Mouse (Mus musculus) left cerebral cortex, adult 9 months (tissue): Measurements from ENCODE around the gene Dap3.
"Not testable (repeated sequence)": the region's sequence is repeated elsewhere in the genome, so short reads cannot be mapped to it uniquely, and the experiment has no call there.

Experiments used
- DNase-seq, 2 experiments: peaks; one replicate each; pipeline ENCODE4 v3.0.0; 2022; ENCODE audit warnings: low spot score in 2 of 2

Gene Dap3

DNA sequence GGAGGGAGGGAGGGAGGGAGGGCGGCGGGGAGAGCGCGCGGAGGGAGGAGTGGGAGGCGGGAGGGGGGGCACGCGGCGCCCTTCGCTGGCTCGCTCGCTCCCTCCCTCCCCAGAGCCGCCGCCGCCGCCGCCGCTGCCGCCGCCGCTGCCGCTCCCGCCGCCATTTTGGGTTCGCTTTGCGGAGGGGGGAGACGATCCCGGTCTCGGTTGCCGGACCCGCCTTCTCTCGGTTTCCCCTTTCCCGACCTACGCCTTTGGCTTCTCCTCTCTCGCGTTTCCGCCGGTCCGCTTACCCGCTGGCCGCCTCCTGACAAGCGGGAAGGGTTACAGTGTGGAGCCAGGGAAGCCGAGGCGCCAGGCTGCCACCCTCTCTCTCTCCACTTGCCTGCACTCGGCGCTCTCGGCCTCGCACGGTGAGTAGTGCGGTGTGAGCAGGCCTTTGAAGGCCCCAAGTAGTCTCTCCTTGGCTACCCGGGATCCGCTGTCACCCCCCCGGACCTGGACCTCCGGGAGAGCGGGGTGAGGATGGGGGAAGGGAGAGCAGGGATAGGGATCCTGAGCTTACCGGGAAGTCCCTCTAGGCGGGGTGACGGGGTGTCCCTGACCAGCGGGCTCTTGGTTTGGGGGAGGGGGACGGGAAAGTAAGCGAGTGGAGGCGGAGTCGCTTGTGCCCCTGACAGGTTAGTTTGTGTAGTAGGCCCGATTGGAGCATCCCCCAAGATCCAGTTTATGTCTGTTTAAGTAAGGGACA, at the start of gene Dap3, which contains the start of gene Ash1l:
Gene Dap3, minus strand, starts transcription at position 606 of the 751 bp plus-strand sequence.
Gene Ash1l, plus strand, starts transcription at position 47 of the 751 bp plus-strand sequence.
- DNase-seq: peak; percentile 33 to 73

- no peak for DNase-seq
Measured at GRCm38 (mm10) chr3:88992793-88993192, 41.8 kb upstream of the Dap3 start.

DNA sequence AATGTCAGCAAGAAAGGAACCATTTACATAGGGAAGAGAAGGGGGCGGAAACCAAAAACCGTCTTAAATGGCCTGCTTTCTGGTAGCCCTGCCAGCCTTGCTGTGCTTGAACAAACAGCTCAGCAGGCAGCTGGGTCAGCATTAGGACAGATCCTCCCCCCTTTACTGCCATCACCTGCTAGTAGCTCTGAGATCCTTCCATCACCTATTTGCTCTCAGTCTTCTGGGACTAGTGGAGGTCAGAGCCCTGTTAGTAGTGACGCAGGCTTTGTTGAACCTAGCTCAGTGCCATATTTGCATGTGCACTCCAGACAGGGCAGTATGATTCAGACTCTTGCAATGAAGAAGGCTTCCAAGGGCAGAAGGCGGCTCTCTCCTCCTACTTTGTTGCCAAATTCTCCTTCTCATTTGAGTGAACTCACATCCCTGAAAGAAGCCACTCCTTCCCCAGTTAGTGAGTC, 33.0 kb upstream of the Dap3 start:
- DNase-seq: no peak

GRCm38 (mm10) chr3:88981206-88982010, 30.4 kb upstream of the Dap3 start:
- peak in 1 of 2 experiments; percentile 11 for DNase-seq

- DNase-seq: no peak
Measured at GRCm38 (mm10) chr3:88975012-88975411, 24.0 kb upstream of the Dap3 start.

- DNase-seq: not testable (repeated sequence)
Measured at GRCm38 (mm10) chr3:88963211-88963610, 12.2 kb upstream of the Dap3 start.

GRCm38 (mm10) chr3:88953736-88954135, 2.8 kb upstream of the Dap3 start:
- DNase-seq: no peak

- no peak for DNase-seq
Measured at GRCm38 (mm10) chr3:88953246-88953645, 2.3 kb upstream of the Dap3 start.

GRCm38 (mm10) chr3:88951327-88951800, 383 bp upstream of the Dap3 start:
- no peak for DNase-seq

GRCm38 (mm10) chr3:88949786-88950575, 1.0 kb downstream of the Dap3 start:
- peak; percentile 54 to 78 for DNase-seq

DNA sequence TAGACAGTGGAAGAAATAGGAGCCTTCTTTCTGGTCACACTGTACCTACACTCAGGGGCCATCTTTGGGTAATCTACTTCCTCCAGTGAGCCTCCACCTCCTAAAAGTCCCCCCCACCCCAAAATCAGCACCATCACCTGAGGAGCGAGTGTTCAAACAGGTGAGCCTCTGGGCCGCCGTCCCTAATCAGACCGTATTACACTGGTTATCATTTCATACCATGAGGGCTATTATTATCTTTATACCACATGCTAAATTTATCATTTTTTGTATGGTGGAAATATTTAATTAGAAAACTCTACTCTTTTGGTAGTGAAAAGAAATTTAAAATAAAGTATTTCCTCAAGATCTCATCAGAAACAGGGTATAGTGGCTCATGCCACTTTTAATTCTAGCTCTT, 6.9 kb downstream of the Dap3 start:
- DNase-seq: no peak

GRCm38 (mm10) chr3:88942316-88942880, 8.6 kb downstream of the Dap3 start:
- DNase-seq: no peak

DNA sequence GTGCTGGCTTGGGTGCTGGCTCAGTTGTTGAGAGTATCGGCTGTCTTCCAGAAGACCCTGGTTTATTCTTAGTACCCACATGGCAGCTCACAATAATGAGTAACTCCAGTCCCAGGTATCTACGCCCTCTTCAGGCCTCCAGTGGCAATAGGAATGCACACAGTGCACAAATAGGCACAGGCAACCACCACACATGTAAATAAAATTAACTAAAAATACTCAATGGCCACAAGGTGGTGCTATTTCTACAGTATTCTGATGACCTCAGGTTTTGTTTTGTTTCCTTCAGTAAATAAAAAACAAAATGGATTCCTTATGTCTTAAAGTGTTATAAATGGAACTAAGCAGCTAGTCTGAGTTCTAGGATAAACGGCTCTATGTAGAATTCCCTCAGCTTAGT, 11.2 kb downstream of the Dap3 start:
- no peak for DNase-seq

DNA sequence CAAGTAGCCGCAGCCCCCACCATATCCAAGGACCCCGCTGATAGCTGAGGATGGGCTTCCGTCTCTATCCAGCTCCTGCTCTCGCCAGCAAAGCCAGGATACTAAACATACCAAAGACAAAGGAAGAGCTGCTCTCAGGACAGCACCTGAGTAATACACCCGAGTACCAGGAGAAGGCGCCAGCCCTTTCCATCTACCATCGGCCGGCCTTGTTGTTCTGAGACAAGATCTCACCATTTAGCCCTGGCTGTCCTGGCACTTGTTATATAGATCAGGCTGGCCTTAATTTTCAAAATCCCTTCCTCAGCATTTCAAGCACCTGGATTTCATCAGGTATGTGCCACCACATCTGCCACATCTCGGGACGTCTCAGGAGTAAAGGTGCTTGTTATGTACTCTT, 11.9 kb downstream of the Dap3 start:
- DNase-seq: no peak

DNA sequence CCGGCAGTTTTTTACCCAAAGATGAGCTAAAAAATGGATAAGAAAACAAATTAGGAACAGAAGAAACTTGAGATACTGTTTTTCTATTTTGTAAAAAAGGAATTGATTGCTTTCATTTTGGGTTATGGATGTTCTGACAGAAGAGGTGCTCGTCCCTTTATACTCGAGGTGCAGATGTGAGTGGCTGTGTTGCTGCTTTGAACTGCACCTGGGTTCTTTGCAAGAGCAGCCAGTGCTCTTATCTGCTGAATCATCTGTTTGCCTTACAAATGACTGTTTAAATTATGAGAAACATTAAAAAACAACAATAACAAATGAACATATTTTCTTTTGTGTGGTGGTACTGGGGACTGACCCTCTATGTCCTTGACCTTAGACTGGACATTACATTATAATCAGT, 21.5 kb downstream of the Dap3 start:
- DNase-seq: no peak

DNA sequence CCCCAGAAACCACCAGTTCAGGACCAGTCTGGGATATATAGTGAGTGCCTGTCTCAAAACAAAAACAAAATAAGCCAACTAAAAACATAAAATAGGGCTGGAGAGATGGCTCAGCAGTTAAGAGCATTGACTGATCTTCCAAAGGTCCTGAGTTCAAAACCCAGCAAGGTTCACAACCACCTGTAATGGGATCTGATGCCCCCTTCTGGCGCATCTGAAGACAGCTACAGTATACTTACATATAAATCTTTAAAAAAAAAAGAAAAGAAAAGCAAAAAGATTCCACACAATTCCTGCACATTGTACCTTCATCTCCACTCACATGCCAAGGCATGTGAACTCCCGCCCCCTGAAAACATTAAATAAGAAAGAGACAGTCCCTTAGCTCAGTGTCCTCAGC, 25.3 kb downstream of the Dap3 start:
- DNase-seq: no peak

DNA sequence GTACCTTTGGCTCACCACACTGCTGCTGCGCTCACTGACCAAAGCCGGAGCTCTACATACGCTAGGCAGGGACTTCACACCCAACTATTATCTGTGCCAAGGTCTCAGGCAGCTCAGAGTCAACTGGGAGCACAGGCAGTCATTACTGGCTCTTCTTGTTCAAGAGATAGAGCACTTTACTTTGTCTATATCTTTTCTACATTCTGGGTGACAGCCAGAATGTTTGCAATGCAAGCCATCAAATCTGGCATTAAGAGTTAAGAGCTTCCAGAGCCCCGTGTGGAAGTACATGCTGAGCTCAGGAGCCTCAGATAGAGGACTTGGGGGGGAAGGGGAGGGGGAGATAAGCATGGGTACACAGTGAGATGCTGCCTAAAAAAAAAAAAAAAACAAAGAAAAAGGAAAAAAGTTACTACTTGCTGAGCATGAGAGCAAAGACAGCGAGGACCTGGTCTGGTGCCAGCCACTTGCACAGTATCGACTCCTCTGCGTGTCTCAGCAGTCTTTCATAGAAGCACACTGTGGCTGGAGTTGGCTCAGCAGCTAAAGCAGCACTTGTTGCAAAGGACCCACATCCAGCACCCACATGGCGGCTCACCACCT, 26.9 kb downstream of the Dap3 start:
- no peak for DNase-seq

DNA sequence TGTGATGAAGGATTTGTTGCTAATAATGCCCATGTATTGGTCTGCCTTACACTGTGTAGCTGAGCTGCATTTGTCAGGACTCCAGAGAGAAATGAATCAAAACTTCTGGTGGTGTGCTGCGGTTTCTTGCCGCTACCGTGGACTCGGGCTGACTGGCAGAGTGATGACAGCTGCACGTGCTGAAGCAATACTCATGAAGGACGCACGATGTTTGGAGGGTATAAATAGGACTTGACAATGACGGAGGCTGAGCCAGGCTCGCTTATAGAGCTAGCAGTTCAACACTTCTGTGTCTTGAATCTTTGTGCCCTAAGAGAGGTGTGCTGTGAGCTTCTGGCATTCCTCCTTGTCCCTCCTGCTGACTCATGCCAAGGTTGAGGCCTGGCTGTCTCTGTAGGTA, 29.6 kb downstream of the Dap3 start:
- no peak for DNase-seq

DNA sequence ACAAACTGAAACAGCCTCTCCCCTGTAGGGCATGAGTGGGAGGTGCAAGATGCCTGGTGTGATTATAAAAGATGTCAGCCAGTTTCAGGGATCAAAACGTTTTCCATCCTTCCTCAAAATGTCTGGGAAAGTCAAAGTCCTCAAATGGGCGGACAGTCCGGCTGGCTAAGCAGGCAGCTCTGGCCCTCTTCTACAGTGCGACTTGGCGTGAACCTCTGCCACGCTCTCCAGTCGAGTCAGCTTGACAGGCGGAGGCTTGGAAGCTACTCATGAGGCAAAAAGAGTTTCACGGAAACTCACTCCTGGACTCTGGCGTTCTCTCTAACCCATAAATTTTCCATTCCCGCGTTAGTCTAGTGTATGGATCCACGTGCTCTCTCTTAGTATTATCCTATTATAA, 32.0 kb downstream of the Dap3 start:
- DNase-seq: no peak

GRCm38 (mm10) chr3:88914384-88914810, 36.6 kb downstream of the Dap3 start:
- no peak for DNase-seq
